Mouse (Mus musculus) limb, embryonic 14.5 days (tissue): ENCODE data around the gene Abcg8. TPM values are rescaled to one million over a fixed set of nuclear protein-coding genes. Genes with fewer than 3 reads are reported as not detected.

Source experiments
- ATAC-seq: fragments of 200-750 bp; cut with Nextera tagmentation; 2 replicates; pipeline ENCODE4 v1.8.0; 2017; ENCODE audit warnings: low read depth, moderate number of reproducible peaks, moderate TSS enrichment; ENCODE audit not compliant: low FRiP score
- DNase-seq: peaks from one replicate; pipeline ENCODE4 v3.0.0-alpha.2; 2015; ENCODE audit warnings: low spot score
- H3K27ac ChIP-seq: fragments of 300-500 bp; sonication (generic); replicated peaks from 2 replicates; pipeline ENCODE4 v1.5.1; 2014; ENCODE audit warnings: low read depth, mild to moderate bottlenecking, low read length, moderate library complexity, mixed read lengths
- H3K27me3 ChIP-seq: fragments of 300-500 bp; sonication (generic); 2 replicates; pipeline ENCODE4 v1.6.1; 2014; ENCODE audit warnings: low read length, mixed read lengths; ENCODE audit not compliant: control insufficient read depth, insufficient read depth
- H3K36me3 ChIP-seq: fragments of 300-500 bp; sonication (generic); 2 replicates; pipeline ENCODE4 v1.6.1; 2014; ENCODE audit warnings: mild to moderate bottlenecking, low read length, moderate library complexity, mixed read lengths; ENCODE audit not compliant: control insufficient read depth, insufficient read depth
- H3K4me1 ChIP-seq: fragments of 300-500 bp; sonication (generic); 2 replicates; pipeline ENCODE4 v1.6.1; 2014; ENCODE audit warnings: antibody characterized with exemption, low read length, mixed read lengths; ENCODE audit not compliant: control insufficient read depth, insufficient read depth
- H3K4me2 ChIP-seq: fragments of 300-500 bp; sonication (generic); replicated peaks from 2 replicates; pipeline ENCODE4 v1.6.1; 2014; ENCODE audit warnings: low read depth, mild to moderate bottlenecking, low read length, moderate library complexity; ENCODE audit not compliant: severe bottlenecking
- H3K4me3 ChIP-seq: fragments of 300-500 bp; sonication (generic); replicated peaks from 2 replicates; pipeline ENCODE4 v1.5.1; 2014; ENCODE audit warnings: low read length
- H3K9ac ChIP-seq: fragments of 300-500 bp; sonication (generic); 2 replicates; pipeline ENCODE4 v1.6.1; 2014; ENCODE audit warnings: mild to moderate bottlenecking, low read depth, low read length, moderate library complexity; ENCODE audit not compliant: severe bottlenecking
- H3K9me3 ChIP-seq: fragments of 300-500 bp; sonication (generic); 2 replicates; pipeline ENCODE4 v1.6.1; 2016; ENCODE audit warnings: low read length; ENCODE audit not compliant: control insufficient read depth
- POLR2A ChIP-seq: fragments of 200-500 bp; IDR thresholded peaks from 2 replicates; pipeline ENCODE4 v1.8.0; 2012; ENCODE audit warnings: inconsistent platforms, mild to moderate bottlenecking, moderate library complexity, borderline replicate concordance; ENCODE audit not compliant: insufficient read depth, insufficient read length; ENCODE audit errors: extremely low read depth
- WGBS: fragments of 180-500 bp; shearing (Covaris S2); extraction: QIAGEN DNeasy Blood & Tissue Kit; methylation state at CpG from one replicate; pipeline ENCODE4 v1.1.7; 2014; 5-methylcytosine and 5-hydroxymethylcytosine counted together
- polyA plus RNA-seq, 2 experiments: library from polyadenylated mRNA; depleted of rRNA in 1 of 2; stranded (reverse) in 1 of 2; unstranded in 1 of 2; fragments of >200 nt; fragmentation: Nextera tagmentation in 1 of 2; extraction: Ambion mirVana in 1 of 2; gene quantifications; 2 replicates each; pipeline versions ENCODE4 v1.2.1 to v1.2.3; 2012 to 2014

The Abcg8 gene
- polyA plus RNA-seq (2012; rRNA removed) (0.16 and 0.27 TPM in 2 replicates), polyA plus RNA-seq (2014; fragmentation: Nextera tagmentation; extraction: Ambion mirVana) (0.18 TPM in 1 of 2 replicates, not detected in the other)

DNA sequence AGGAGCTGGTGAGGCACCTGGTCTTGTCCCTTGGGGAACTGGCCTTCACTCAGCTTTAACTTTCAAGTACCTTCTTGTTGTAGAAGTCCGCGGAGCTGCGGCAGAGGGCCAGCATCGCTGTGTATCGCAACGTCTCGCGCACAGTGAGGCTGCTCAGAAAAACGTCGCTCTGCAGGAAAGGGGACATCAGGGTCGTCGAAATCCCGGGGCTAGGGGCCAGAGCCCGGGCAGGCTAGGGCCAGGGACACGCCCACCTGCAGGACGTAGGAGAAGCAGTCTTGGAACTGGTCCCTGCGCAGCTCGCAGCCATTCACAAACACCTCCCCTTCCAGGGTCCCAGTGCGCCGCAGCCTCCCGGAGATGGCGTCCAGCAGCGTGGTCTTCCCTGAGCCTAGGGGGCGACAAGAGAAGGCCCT lies at the start of gene Abcg8:
Abcg8 (plus strand) TSS at position 352 of the 416 bp plus-strand sequence.
- 0 out of 2 replicates have a peak, but pooled peaks cover 3% of the 10 kb centered on the region for H3K4me1 ChIP-seq
- no peaks in the 10 kb centered on the region for H3K9me3 ChIP-seq
- DNase-seq (peak; percentile 27), ATAC-seq (0 out of 2 replicates have a peak, but pooled peaks have one; percentile 57)
- no peaks in the 10 kb centered on the region for H3K27me3 ChIP-seq
- H3K9ac ChIP-seq, result peak within 1 kb of the TSS; percentile 32
- TF ChIP-seq POLR2A, result no peak
- no peaks in the 10 kb centered on the region for H3K36me3 ChIP-seq
- H3K4me2 ChIP-seq, result peak within 1 kb of the TSS; percentile 62
- no peak within 1 kb of the TSS for H3K27ac ChIP-seq
- peak within 1 kb of the TSS; percentile 32 for H3K4me3 ChIP-seq
- under 1% methylated on average over 24 of the region's 24 CpGs for WGBS

DNA sequence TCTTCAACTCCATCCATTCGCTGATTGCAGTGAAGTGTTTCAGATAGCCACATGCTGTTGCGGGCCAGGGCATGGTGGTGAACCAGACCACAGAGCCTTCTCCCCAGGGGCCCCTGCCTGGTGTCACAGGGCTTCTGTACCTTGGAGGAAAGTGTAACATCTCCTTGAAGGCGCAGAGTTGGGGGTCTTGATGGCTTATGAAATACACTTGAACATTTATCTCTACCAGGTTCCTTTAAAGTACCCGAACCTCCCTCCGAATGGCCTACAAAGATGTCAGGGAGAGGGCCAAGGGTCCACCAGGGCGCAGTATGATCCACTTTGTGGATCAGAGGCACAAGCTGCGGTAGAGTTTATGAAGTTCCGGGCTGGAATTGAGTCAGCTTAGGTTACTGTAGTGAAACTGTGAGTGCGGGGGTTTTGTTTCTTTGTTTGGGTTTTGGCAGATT lies 49.2 kb upstream of the Abcg8 start:
- Histone ChIP-seq H3K4me2 (peak overlapping the region; percentile 67), H3K27me3 (no peaks in the 10 kb centered on the region), H3K4me1 (peaks cover 13% of the 10 kb centered on the region), H3K36me3 (no peaks in the 10 kb centered on the region), H3K27ac (peak overlapping the region; percentile 14), H3K4me3 (peak overlapping the region; percentile 62), H3K9me3 (no peaks in the 10 kb centered on the region), H3K9ac (peak overlapping the region; percentile 55)
- no peak for TF ChIP-seq POLR2A
- no peak for DNase-seq
- ATAC-seq, result peak; percentile 20; the same call in 1 of the 2 replicates
- WGBS, result 22% methylated on average over 9 of the region's 9 CpGs

DNA sequence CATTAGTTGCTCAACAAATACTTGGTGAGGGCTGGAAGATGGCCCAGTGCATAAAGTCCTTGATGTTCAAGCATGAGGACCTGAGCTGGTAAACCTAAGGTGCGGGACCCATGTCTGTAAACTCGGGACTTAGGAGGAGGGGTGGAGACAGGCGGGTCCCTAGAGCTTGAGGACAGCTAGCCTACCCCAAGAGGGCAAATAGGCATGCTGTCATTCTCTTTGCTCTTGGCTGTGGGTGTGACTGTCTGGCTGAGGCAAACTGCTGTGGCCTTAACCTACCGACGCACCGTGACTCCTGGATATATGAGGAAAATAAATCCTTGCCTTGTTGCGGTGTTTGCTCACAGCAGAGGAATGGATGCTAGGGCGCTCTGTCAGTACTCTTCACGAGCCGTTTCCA lies 48.4 kb upstream of the Abcg8 start:
- ATAC-seq, result no peak

DNA sequence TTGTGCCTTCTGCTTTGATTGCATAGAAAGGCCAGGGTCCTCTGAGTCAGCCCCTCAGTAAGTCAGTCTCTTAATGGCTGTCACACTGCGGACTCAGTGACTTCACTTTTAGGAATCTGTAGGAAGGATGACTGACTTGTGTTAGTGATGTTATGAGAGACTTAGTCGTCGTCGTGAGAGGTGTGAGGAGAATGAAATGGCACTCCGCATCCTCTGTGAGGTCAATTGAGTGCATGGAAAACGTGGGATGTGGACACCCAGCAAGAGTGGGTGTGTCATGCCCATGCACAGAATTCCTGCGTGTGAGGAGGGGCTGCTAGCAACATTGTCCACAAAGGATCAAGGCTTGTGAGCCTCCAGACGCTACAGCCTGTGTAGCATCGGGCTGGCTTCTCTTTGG lies 47.5 kb upstream of the Abcg8 start:
- Histone ChIP-seq H3K27ac (no peak overlapping the region), H3K4me2 (no peak overlapping the region), H3K4me1 (peaks cover 8% of the 10 kb centered on the region), H3K9me3 (no peaks in the 10 kb centered on the region), H3K36me3 (peaks cover 5% of the 10 kb centered on the region; the same call in 1 of the 2 replicates), H3K4me3 (no peak overlapping the region), H3K9ac (no peak overlapping the region), H3K27me3 (no peaks in the 10 kb centered on the region)
- DNase-seq (no peak), ATAC-seq (no peak)
- no peak for TF ChIP-seq POLR2A
- WGBS, result 64% methylated on average over 9 of the region's 9 CpGs

More for the DNA sequence above, 48.4 kb upstream of the Abcg8 start:
- H3K4me3 ChIP-seq, result no peak overlapping the region
- DNase-seq, result no peak
- H3K27ac ChIP-seq, result peak overlapping the region; percentile 58; the same call in 1 of the 2 replicates
- H3K9ac ChIP-seq, result no peak overlapping the region
- peaks cover 13% of the 10 kb centered on the region for H3K4me1 ChIP-seq
- TF ChIP-seq POLR2A, result no peak
- WGBS, result 74% methylated on average over 10 of the region's 10 CpGs
- H3K4me2 ChIP-seq, result peak overlapping the region; percentile 15; the same call in 1 of the 2 replicates
- H3K9me3 ChIP-seq, result no peaks in the 10 kb centered on the region
- no peaks in the 10 kb centered on the region for H3K27me3 ChIP-seq
- peaks cover 5% of the 10 kb centered on the region; the same call in 1 of the 2 replicates for H3K36me3 ChIP-seq

DNA sequence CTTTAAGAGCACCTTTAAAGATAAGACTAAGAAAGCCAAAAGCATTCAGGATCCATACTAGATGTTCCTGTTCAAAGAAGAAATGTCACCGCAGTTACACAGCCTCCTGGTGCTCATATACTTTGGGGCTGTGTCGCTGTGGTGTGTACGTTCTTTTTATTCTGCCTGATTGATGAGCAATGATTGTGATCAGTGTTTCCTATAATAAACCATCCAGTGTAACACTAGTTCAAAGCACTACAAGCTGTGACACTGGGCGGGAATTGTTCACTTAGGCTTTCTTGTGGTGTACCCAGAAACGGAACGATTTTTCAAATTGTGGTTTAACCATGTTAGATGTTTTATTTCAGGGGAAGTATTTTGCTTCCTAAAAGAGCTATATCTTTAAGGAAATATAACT lies 44.3 kb upstream of the Abcg8 start:
- Histone ChIP-seq H3K9me3 (no peaks in the 10 kb centered on the region), H3K4me3 (no peak overlapping the region), H3K27me3 (no peaks in the 10 kb centered on the region), H3K4me1 (peaks cover 19% of the 10 kb centered on the region), H3K9ac (no peak overlapping the region), H3K4me2 (no peak overlapping the region), H3K27ac (no peak overlapping the region), H3K36me3 (peaks cover 5% of the 10 kb centered on the region; the same call in 1 of the 2 replicates)
- TF ChIP-seq POLR2A, result no peak
- 91% methylated on average over 6 of the region's 6 CpGs for WGBS
- ATAC-seq (no peak), DNase-seq (no peak)

DNA sequence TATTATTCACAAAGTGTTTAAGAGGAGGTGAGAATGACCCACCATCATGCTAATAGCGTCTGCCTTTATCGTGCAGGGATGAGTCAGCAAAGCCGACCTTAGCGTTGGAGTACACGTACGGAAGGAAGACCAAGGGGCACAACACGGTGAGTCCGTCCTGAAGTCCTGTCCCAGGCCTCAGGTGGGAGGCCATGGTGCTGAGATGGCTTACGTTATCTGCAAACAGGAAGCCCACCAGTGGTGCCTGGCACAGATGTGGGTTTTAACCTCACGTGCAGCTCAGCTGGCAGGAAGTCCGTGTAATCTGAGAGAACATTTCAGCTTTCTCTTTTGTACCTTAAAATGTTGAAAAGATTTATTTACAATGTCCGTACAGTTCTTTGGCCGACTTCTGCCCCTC lies 42.7 kb upstream of the Abcg8 start:
- H3K4me2 ChIP-seq, result no peak overlapping the region

More for the DNA sequence above, 42.7 kb upstream of the Abcg8 start:
- H3K9me3 ChIP-seq, result no peaks in the 10 kb centered on the region
- ATAC-seq (no peak), DNase-seq (no peak)
- no peak for TF ChIP-seq POLR2A
- no peak overlapping the region for H3K27ac ChIP-seq
- H3K4me1 ChIP-seq, result 0 out of 2 replicates have a peak, but pooled peaks cover 11% of the 10 kb centered on the region
- peaks cover 5% of the 10 kb centered on the region; the same call in 1 of the 2 replicates for H3K36me3 ChIP-seq
- no peaks in the 10 kb centered on the region for H3K27me3 ChIP-seq
- no peak overlapping the region for H3K9ac ChIP-seq
- WGBS, result 75% methylated on average over 13 of the region's 13 CpGs
- no peak overlapping the region for H3K4me3 ChIP-seq
